Mouse (Mus musculus): Measurements from ENCODE around the gene Il21r.

Il21r gene

GRCm38 (mm10) chr7:125589896-125590295 is 13.3 kb upstream of the Il21r start:
- ChIA-PET CTCF (interaction anchor here in 1 of 4 experiments (0.9 kb wide), 1 partner anchor 120 kb away, joined by 3 read pairs; no protein-coding TSS in a partner anchor), POLR2A (no interaction called here)

- CTCF ChIA-PET = interaction anchor here in 2 of 4 experiments (0.7 to 1.6 kb wide), 3 partner anchors 12 to 174 kb away, joined by 3 to 4 read pairs (median 3); no protein-coding TSS in a partner anchor
Measured at GRCm38 (mm10) chr7:125593831-125594230, 9.4 kb upstream of the Il21r start.

GRCm38 (mm10) chr7:125596406-125596805 is 6.8 kb upstream of the Il21r start:
- POLR2A ChIA-PET = interaction anchor here in 2 of 4 experiments (0.8 to 1.9 kb wide), 3 partner anchors 42 to 198 kb away, joined by 3 to 4 read pairs (median 4); partner anchors contain the start of gene Kdm8 (in 1 of the 2)
- CTCF ChIA-PET = interaction anchor here in 1 of 4 experiments (1.0 kb wide), 1 partner anchor 42 kb away, joined by 3 read pairs; no protein-coding TSS in a partner anchor

More at GRCm38 (mm10) chr7:125593831-125594230, 9.4 kb upstream of the Il21r start:
- POLR2A ChIA-PET = interaction anchor here in 2 of 4 experiments (0.7 to 1.4 kb wide), 7 partner anchors 28 to 176 kb away, joined by 3 read pairs; partner anchors contain the start of genes Kdm8 (in 1 of the 2) and Nsmce1 (in 1 of the 2)

GRCm38 (mm10) chr7:125597083-125597482 is 6.1 kb upstream of the Il21r start:
- CTCF ChIA-PET = interaction anchor here in 2 of 4 experiments (1.0 to 1.1 kb wide), 2 partner anchors 41 to 42 kb away, joined by 3 to 5 read pairs; no protein-coding TSS in a partner anchor
- POLR2A ChIA-PET = no interaction called here

- ChIA-PET CTCF (interaction anchor here in 2 of 4 experiments (1.0 to 1.1 kb wide), 2 partner anchors 41 kb away, joined by 3 to 5 read pairs; no protein-coding TSS in a partner anchor), POLR2A (no interaction called here)
Measured at GRCm38 (mm10) chr7:125597516-125598347, 5.5 kb upstream of the Il21r start.

GRCm38 (mm10) chr7:125599373-125599973 is 3.8 kb upstream of the Il21r start:
- ChIA-PET CTCF (interaction anchor here in 1 of 4 experiments (0.6 kb wide), 1 partner anchor 170 kb away, joined by 3 read pairs; no protein-coding TSS in a partner anchor), POLR2A (interaction anchor here in 1 of 4 experiments (0.8 kb wide), 1 partner anchor 37 kb away, joined by 3 read pairs; no protein-coding TSS in a partner anchor)

- ChIA-PET POLR2A (no interaction called here), CTCF (interaction anchor here in 1 of 4 experiments (1.1 kb wide), 1 partner anchor 18 kb away, joined by 3 read pairs; no protein-coding TSS in a partner anchor)
Measured at GRCm38 (mm10) chr7:125600136-125600535, 3.1 kb upstream of the Il21r start.

GRCm38 (mm10) chr7:125600612-125601279 is 2.5 kb upstream of the Il21r start:
- CTCF ChIA-PET = interaction anchor here in 1 of 4 experiments (1.1 kb wide), 1 partner anchor 19 kb away, joined by 3 read pairs; no protein-coding TSS in a partner anchor
- POLR2A ChIA-PET = interaction anchor here in 2 of 4 experiments (0.9 to 1.2 kb wide), 2 partner anchors 8 to 28 kb away, joined by 3 read pairs; no protein-coding TSS in a partner anchor

GRCm38 (mm10) chr7:125601280-125601670 is 2.0 kb upstream of the Il21r start:
- CTCF ChIA-PET = interaction anchor here in 1 of 4 experiments (1.1 kb wide), 1 partner anchor 20 kb away, joined by 3 read pairs; no protein-coding TSS in a partner anchor

GRCm38 (mm10) chr7:125601821-125602448 is 1.3 kb upstream of the Il21r start:
- ChIA-PET CTCF (no interaction called here), POLR2A (interaction anchor here in 2 of 4 experiments (0.5 to 1.2 kb wide), 2 partner anchors 29 to 124 kb away, joined by 3 to 4 read pairs; no protein-coding TSS in a partner anchor)

More at GRCm38 (mm10) chr7:125601280-125601670, 2.0 kb upstream of the Il21r start:
- POLR2A ChIA-PET = interaction anchor here in 2 of 4 experiments (0.9 to 1.2 kb wide), 2 partner anchors 8 to 28 kb away, joined by 3 read pairs; no protein-coding TSS in a partner anchor

GRCm38 (mm10) chr7:125604362-125605319 is 1.4 kb downstream of the Il21r start:
- POLR2A ChIA-PET = no interaction called here

GRCm38 (mm10) chr7:125605725-125606139 is 2.5 kb downstream of the Il21r start:
- ChIA-PET CTCF (no interaction called here), POLR2A (interaction anchor here in 1 of 4 experiments (0.6 kb wide), 1 partner anchor 187 kb away, joined by 3 read pairs; no protein-coding TSS in a partner anchor)

More at GRCm38 (mm10) chr7:125604362-125605319, 1.4 kb downstream of the Il21r start:
- CTCF ChIA-PET = no interaction called here

GRCm38 (mm10) chr7:125606265-125607164 is 3.3 kb downstream of the Il21r start:
- ChIA-PET CTCF (no interaction called here), POLR2A (interaction anchor here in 1 of 4 experiments (0.6 kb wide), 1 partner anchor 188 kb away, joined by 3 read pairs; no protein-coding TSS in a partner anchor)

GRCm38 (mm10) chr7:125607384-125608182 is 4.4 kb downstream of the Il21r start:
- ChIA-PET CTCF (no interaction called here), POLR2A (no interaction called here)

GRCm38 (mm10) chr7:125608183-125608688 is 5.0 kb downstream of the Il21r start:
- CTCF ChIA-PET = no interaction called here
- POLR2A ChIA-PET = no interaction called here

Measured in embryonic stem cell, embryonic (primary cell).